In the genomic region with DNA sequence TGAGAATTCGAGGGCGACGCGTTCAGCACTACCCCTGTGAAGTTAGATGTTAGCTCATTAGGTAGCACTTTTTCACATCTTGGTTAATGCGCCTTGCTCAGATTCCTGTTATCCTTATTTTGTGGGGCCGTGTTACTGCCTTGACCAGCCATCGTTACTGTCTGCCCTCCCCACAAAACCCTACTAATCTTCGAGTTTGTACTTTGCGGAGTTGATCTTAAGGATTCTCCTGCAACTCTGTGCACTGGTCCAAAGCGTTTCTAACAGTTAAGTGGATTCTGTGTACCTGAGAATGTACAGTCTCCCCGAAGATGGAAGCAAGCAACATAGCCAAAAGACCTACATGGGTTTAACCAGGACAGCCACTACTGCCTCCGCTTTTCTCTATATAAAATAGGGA, we compare ENCODE assay signal across 8 mouse cellular contexts.
A peak's percentile ranks its signal among the peaks of the same experiment; 100 is the strongest.
DNase-seq lines count a peak whose midpoint lies in the region; ATAC-seq and TF ChIP-seq lines count a peak whose summit lies in the region.

No protein-coding gene starts in this region.

- no peak for TF ChIP-seq CTCF in G1E (IDR thresholded peaks at IDR 0.05; ENCODE audit: low read depth, low read length)

- H3K4me1 ChIP-seq in heart, embryonic 12.5 days (replicated peaks), result peaks cover 50% of the 10 kb centered on the region
- H3K4me1 ChIP-seq in G1E (ENCODE audit: insufficient read depth, low read depth, low read length), result peaks cover 26% of the 10 kb centered on the region
- peaks cover 44% of the 10 kb centered on the region for H3K4me1 ChIP-seq in hindbrain, embryonic 10.5 days (replicated peaks)

- H3K9me3 ChIP-seq in heart, embryonic 12.5 days (replicated peaks), result no peaks in the 10 kb centered on the region
- no peaks in the 10 kb centered on the region for H3K9me3 ChIP-seq in G1E (replicated peaks)
- 0 out of 2 replicates have a peak, but pooled peaks cover 3% of the 10 kb centered on the region for H3K9me3 ChIP-seq in hindbrain, embryonic 10.5 days

- peaks cover 10% of the 10 kb centered on the region for H3K36me3 ChIP-seq in heart, embryonic 12.5 days
- H3K36me3 ChIP-seq in G1E (replicated peaks), result peaks cover 4% of the 10 kb centered on the region
- peaks cover 14% of the 10 kb centered on the region for H3K36me3 ChIP-seq in hindbrain, embryonic 10.5 days
- no peaks in the 10 kb centered on the region for H3K36me3 ChIP-seq in macrophage (ENCODE audit: inconsistent target)

- H3K4me2 ChIP-seq in heart, embryonic 12.5 days, result peak overlapping the region; percentile 94

- H3K4me3 ChIP-seq in heart, embryonic 12.5 days, result peak overlapping the region; percentile 95
- H3K4me3 ChIP-seq in G1E (ENCODE audit: low read depth, low read length) (peak overlapping the region; percentile 75; the same call in 1 of the 2 replicates), macrophage (ENCODE audit: inconsistent target) (peak overlapping the region; percentile 52)
- H3K4me3 ChIP-seq in hindbrain, embryonic 10.5 days, result peak overlapping the region; percentile 69

- ATAC-seq in heart, embryonic 12.5 days (ENCODE audit: insufficient number of reproducible peaks, low FRiP score), result no peak
- ATAC-seq in G1E (ENCODE audit: extremely low read depth, insufficient number of reproducible peaks, low FRiP score, poor library complexity, severe bottlenecking), result no peak

- DNase-seq in heart, adult 11 months, result no peak
- no peak for DNase-seq in G1E (ENCODE audit: low spot score)
- no peak for DNase-seq in hindbrain, embryonic 10.5 days (ENCODE audit: low spot score)
- no peak for DNase-seq in Muller cell, postnatal 12 days (ENCODE audit: inconsistent ontology term)
- DNase-seq in embryo, embryonic 10.5 days (ENCODE audit: low spot score), result no peak
- no peak for DNase-seq in cerebellum, postnatal 25 days

- no peaks in the 10 kb centered on the region; the same call in 1 of the 2 replicates for H3K79me2 ChIP-seq in macrophage (ENCODE audit: inconsistent target)

- no peaks in the 10 kb centered on the region for H3K27me3 ChIP-seq in heart, embryonic 12.5 days (replicated peaks)
- peaks cover 19% of the 10 kb centered on the region for H3K27me3 ChIP-seq in G1E (ENCODE audit: insufficient read depth, low read length)
- no peaks in the 10 kb centered on the region for H3K27me3 ChIP-seq in hindbrain, embryonic 10.5 days (ENCODE audit: insufficient read depth, poor library complexity, severe bottlenecking)

- 16% methylated on average over 12 of the region's 12 CpGs for WGBS in heart, embryonic 12.5 days
- 16% methylated on average over 12 of the region's 12 CpGs for WGBS in hindbrain, embryonic 10.5 days
- 53% methylated on average over 12 of the region's 12 CpGs for WGBS in macrophage (ENCODE audit: missing documents)

- H3K27ac ChIP-seq in heart, embryonic 12.5 days (ENCODE audit: poor library complexity, severe bottlenecking), result peak overlapping the region; percentile 94
- peak overlapping the region; percentile 97 for H3K27ac ChIP-seq in hindbrain, embryonic 10.5 days
- peak overlapping the region; percentile 73 for H3K27ac ChIP-seq in macrophage

- H3K9ac ChIP-seq in heart, embryonic 12.5 days, result peak overlapping the region; percentile 76; the same call in 1 of the 2 replicates
